In the genomic region with DNA sequence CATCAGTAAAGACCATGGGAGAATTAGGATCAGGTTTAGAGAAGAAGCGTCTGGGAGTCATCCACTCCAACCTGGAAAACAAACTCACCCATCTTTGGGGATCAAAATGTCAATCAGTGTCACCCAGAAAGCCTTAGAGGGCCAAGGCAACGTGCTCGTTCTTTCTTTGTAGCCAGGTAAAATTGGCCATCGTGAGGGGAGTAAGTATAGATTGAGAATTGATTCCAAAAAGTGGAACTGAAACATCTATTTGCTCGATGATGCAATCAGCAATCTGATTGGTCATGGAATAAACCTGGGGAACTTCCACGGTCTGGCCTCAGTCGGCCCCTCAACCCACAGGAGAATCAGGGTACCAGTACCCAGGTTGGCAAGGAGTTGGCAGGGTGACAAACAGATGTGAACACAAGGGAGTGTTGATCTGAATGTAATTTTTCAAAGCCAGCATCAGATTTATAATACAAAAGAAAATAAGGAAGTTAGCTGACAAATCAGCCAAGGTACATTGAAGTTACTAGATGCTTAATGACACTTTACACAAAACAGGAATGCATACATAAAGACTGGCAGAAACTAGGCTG, we compare ENCODE assay signal across 22 mouse cellular contexts.
"Had no signal": no experiment of that assay in that cellular context is flagged by ENCODE, and none has a peak within 500 bp of the region (broad histone marks: within the 10 kb centered on the region; RNA-seq: fewer than 3 reads in every experiment).

No protein-coding gene starts in this region.

- H3K27me3 ChIP-seq: intestine, embryonic 15.5 days; kidney, embryonic 15.5 days; limb, embryonic 12.5 days; limb, embryonic 15.5 days; liver, embryonic 15.5 days; neural tube, embryonic 12.5 days; neural tube, embryonic 15.5 days had no signal

- H3K4me3 ChIP-seq: intestine, embryonic 15.5 days; kidney, embryonic 15.5 days; limb, embryonic 12.5 days; limb, embryonic 15.5 days; neural tube, embryonic 12.5 days; neural tube, embryonic 15.5 days had no signal

- H3K36me3 ChIP-seq: limb, embryonic 15.5 days; liver, embryonic 15.5 days had no signal

- H3K9me3 ChIP-seq: intestine, embryonic 15.5 days; kidney, embryonic 15.5 days; limb, embryonic 12.5 days; limb, embryonic 15.5 days; liver, embryonic 15.5 days; neural tube, embryonic 12.5 days; neural tube, embryonic 15.5 days had no signal

- H3K4me2 ChIP-seq: intestine, embryonic 15.5 days; kidney, embryonic 15.5 days; limb, embryonic 12.5 days; limb, embryonic 15.5 days; midbrain, embryonic 11.5 days; neural tube, embryonic 12.5 days; neural tube, embryonic 15.5 days had no signal

- DNase-seq: kidney, adult 11 months; kidney, adult 8-10 months; kidney, postnatal 10 days; kidney, postnatal 36 days; layer of hippocampus, postnatal 36 days; left cerebral cortex, postnatal 4 days; lung, adult 2 months; lung, postnatal 14 days; lung, postnatal 4 days; midbrain, embryonic 14.5 days; right cerebral cortex, adult 18-20 months; right cerebral cortex, postnatal 25 days; thymus, adult 2 months; thymus, postnatal 25 days had no signal

- H3K27ac ChIP-seq: intestine, embryonic 15.5 days; kidney, embryonic 15.5 days; limb, embryonic 12.5 days; limb, embryonic 15.5 days; neural tube, embryonic 12.5 days; neural tube, embryonic 15.5 days had no signal

- H3K4me1 ChIP-seq: intestine, embryonic 15.5 days; kidney, embryonic 15.5 days; limb, embryonic 12.5 days; neural tube, embryonic 12.5 days; neural tube, embryonic 15.5 days had no signal

- ATAC-seq: intestine, embryonic 15.5 days had no signal

- H3K9ac ChIP-seq: intestine, embryonic 15.5 days; kidney, embryonic 15.5 days; limb, embryonic 12.5 days; limb, embryonic 15.5 days; liver, embryonic 15.5 days; neural tube, embryonic 12.5 days; neural tube, embryonic 15.5 days had no signal
